Mouse (Mus musculus) layer of hippocampus, adult 9-11 months (tissue): ENCODE data around the gene Chrm3.
A peak's percentile ranks its signal among the peaks of the same experiment; 100 is the strongest.
"Not testable (repeated sequence)": the region's sequence is repeated elsewhere in the genome, so short reads cannot be mapped to it uniquely, and the experiment has no call there.

Experiments used
- DNase-seq: peaks from one replicate; pipeline ENCODE4 v3.0.0; 2022

Chrm3 gene

GRCm38 (mm10) chr13:10360777-10361176, at the start of gene Chrm3:
Chrm3 (minus strand) TSS chr13:10360847.
- DNase-seq: peak; percentile 54

DNA sequence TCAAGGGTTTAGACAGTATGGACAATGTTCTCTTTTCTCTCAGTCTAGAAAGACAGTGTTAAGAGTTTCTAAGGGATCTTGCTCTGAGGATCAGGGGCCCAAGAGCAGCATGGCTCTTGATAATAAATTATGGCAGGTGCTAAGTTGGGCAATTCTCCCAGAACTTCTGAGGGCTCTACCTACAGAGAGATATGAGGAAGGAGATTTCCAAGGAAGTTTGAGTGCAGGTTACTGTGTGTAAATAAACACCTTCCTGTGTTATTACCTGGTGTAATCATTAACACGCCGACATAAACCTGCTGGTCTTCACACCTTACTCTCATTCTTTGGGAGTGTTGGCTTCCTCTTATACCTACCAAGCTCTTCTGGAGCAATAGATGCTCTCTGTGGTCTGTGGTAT, 33.7 kb upstream of the Chrm3 start:
- no peak for DNase-seq

DNA sequence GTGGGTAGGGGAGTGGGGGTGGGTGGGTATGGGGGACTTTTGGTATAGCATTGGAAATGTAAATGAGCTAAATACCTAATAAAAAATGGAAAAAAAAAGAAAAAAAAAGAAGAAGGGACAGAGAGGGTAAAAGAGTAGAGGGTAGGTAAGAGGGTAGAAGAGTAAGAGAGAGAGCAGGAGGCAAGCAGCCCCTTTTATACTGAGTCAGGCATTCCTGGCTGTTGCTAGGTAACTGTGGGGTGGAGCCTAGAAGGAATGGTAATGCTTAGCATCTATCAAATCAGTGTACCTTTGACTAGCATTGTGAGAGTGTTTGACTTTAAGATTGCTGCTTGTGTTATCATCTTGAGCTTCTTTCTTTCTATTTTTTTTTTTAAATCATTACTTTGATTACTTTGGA, 14.8 kb upstream of the Chrm3 start:
- not testable (repeated sequence) for DNase-seq

DNA sequence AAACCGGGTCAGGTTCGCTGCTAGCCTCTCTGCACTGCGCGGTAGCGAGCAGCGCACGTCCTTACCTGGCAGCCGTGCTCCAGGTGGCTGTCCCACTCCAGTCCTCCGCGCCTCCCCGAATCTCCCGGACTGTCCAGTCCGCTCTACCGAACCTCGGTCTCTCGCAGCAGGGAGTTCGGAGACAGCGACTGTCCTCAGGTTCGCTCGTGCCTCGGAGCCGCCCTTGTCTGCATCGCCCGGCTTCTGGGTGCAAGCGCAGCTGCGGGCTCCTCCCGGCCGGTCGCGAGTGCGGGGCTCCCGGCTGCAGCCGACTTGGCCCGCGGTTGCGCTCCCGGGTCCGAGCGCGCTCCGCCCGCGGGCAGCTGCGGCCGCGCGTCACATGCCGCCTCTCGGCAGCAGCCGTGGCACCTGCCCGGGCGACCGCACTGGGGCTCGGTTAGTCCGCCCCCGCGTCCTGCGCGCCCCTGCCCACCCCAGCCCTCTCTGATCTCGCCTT, 400 bp downstream of the Chrm3 start:
- no peak for DNase-seq

DNA sequence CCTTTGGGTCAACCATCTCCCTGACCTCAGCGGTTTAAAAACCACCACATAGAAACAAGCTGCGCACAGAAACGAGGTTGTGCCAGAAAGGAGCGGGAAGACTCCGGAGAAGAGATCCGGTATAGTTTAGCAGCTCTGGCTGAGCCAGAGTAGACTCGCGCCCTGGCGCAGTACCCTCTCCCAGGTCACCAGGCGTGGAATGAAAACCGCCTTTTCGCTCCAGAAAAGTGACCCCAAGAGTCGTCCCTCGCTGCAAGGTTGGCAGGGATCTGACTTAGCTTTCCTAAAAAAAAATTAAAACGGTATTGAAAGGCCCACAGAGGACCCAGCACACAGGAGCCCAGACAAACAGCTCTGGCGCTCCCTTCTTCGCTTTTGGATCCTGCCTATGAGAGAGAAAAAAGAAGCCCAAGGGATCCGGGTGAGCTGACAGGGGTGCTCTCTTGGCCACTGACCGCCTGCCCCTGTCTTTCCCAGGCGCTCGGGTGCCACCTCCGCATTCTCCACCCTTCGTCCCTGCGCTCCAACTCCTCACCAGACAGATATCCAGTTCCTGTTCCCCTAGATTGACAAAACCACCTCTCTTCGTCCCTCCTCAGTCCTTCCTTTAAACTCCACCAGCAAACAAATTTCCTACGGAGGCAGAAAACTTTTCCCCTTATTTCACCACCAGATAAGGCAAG, 990 bp downstream of the Chrm3 start:
- DNase-seq: no peak

- DNase-seq: no peak
These were observed 4.9 kb downstream of the Chrm3 start for GRCm38 (mm10) chr13:10355796-10356195.

DNA sequence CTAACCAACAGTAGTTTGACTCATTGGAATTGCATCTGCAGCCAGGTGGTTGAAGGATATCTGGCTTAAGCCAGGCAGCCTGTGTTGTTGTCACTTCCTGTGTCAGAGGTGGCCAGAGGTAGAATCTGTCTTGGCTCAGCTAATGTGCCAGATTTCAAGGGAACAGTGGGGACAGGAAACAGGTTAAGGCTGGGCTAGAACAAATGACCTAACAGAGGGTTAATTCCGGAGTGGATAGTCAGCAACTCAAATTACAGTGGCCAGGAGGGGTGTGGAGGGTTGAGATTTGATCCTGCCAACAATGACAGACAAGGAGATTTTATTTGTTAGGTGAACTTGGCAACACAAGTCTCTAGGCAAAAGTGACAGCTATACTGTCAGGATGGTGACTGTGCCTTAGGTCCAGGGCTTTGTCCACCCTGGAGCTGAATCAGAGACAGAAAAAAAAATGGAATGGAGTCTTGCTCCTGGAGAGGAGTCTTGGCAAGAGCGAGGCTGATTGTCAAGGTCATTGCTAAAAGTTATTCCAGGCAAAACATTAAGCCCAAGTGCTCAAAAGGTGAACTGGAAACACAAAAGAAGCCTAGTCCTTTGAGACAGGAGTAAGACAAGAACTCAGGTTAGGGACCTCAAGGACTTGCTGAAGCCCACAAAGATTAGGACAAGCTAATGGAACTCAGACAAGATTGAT, 5.6 kb downstream of the Chrm3 start:
- no peak for DNase-seq

GRCm38 (mm10) chr13:10352141-10352540, 8.5 kb downstream of the Chrm3 start:
- no peak for DNase-seq

GRCm38 (mm10) chr13:10344362-10344761, 16.3 kb downstream of the Chrm3 start:
- DNase-seq: no peak

DNA sequence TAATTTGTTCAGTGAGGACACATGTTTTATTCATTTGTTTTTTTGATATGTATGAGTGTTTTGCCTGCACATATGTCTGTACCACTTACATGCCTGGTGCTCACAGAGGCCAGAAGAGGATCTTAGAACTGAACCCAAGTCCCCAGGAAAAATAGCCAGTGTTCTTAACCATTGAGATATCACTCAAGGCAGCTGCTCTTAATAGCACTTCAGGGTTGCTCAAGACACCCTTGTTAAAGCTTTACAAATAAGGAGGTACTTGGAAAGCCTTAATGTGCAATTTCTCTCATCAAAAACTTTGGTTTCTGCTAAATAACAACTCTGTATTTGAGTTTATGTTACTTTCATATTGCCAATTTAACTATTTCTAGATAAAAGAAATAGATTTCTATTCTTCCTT, 25.1 kb downstream of the Chrm3 start:
- no peak for DNase-seq

GRCm38 (mm10) chr13:10332762-10333161, 27.9 kb downstream of the Chrm3 start:
- no peak for DNase-seq

DNA sequence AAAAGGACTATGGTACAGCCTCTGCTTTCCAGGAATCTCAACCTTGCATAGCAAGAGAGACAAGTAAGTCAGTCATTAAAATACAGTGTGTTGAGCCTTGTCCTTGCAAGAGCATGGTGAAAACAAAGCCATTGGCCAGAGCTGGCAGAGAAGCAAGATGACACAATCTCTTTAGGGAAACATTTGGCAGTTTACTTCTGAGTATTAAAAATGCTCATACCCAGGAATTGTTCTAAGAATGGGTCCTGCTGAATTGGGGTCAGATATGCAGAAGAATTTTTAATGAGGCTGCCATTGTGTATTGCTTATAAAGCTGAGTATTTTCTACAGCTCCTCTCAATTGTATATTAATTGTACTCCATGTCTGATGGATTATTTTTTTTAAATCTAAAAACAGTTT, 50.8 kb downstream of the Chrm3 start:
- no peak for DNase-seq

- no peak for DNase-seq
These were observed 65.5 kb downstream of the Chrm3 start for GRCm38 (mm10) chr13:10295160-10295559.

GRCm38 (mm10) chr13:10284331-10284730, 76.3 kb downstream of the Chrm3 start:
- DNase-seq: no peak

- DNase-seq: no peak
These were observed 85.7 kb downstream of the Chrm3 start for GRCm38 (mm10) chr13:10274907-10275306.

GRCm38 (mm10) chr13:10263784-10264183, 96.9 kb downstream of the Chrm3 start:
- no peak for DNase-seq

DNA sequence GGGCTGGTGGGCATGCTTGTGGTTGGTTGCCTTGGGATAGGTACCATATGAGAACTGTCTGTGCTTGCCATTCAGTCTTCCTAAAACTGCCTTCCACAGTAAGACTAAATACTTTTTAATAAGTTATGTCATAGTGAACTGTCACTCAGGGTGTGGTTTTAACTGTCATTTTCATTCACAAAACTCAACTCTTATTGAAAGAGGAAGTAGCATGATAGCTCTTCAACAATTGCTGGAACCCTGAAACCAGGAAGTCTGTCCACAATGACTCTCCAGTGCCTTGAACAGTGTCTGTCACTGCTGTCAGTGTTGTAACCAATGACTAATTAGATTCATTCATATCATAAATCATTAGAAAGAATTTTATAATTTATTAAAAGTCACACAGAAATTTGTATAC, 107.6 kb downstream of the Chrm3 start:
- no peak for DNase-seq

- peak; percentile 17 for DNase-seq
These were observed 109.0 kb downstream of the Chrm3 start for GRCm38 (mm10) chr13:10251499-10252179.

DNA sequence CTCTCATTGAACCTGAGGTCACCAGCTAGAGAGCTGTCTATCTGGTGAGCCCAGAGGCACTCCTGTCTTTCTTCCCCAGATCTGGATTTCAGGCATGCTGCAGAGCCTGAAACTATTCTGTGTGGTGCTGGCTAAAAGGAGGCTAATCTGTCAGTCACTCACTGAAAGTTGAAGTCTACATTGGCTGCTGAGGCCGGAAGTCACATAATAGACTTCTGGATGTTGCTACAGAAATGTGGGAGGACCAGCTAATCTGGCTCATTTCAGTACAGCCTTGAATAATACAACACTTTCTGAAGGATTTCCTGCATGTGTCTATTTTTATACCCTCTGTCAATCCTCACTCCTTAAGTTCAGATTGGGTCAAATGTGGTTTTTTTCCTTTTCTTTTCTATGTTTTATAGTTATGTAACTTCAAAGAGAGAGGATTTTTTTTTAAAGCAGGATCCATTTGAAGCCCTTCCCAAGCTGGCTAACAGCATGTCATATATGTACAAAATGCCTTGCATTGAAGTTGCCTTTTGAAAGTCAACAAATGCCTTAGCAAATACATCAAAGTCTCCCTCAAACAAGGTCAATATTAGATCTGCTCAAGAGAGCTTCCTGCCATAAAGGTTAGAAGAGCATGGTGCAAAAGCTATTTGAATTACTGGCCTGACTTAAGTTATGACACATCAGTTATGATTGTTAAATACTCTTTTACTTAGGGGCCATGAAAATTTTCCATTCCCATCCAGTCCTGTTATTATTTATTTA, 116.2 kb downstream of the Chrm3 start:
- DNase-seq: peak; percentile 21

GRCm38 (mm10) chr13:10240238-10240637, 120.4 kb downstream of the Chrm3 start:
- no peak for DNase-seq

GRCm38 (mm10) chr13:10239825-10240224, 120.8 kb downstream of the Chrm3 start:
- no peak for DNase-seq

DNA sequence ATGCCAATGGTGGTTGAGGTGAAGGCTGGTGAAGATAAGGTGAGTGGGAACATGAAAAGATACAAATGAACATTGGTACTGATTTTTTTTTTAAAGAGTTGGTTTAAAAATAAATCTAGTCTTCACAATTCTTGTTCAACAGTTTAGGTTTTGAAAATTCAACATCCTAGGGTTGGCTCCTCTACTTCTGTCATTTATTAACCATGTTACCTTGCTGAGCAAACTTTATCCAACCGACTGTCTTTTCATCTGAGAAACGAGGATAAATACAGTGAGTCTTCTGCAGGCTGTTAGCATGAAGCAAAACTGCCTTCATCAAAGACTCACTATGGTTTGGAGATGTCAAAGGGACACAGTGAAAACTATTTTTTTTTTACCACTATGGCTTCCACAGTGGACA, 123.0 kb downstream of the Chrm3 start:
- DNase-seq: no peak

DNA sequence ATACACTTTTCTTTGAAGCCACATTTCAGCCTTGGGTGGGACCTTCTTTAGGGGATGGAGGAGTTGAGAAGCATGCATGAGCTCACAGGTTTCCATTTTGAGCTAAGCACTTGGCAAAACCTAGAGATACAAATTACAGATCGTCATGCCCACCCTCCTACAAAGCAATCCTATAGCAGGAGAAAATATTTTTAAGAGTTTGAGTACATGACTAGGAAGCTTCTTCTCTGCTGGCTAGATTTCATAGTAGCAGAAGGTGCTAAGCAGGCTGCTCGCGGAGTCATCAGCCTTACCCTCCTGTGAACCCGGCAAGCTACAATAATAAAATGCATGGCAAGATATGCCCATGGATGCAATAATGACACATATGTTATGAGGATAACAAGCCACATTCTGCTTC, 124.4 kb downstream of the Chrm3 start:
- peak; percentile 10 for DNase-seq
